Mouse (Mus musculus): ENCODE results near the gene Rbm19. TPM values are rescaled to one million over a fixed set of nuclear protein-coding genes. Genes with fewer than 3 reads are reported as not detected.
A peak's percentile ranks its signal among the peaks of the same experiment; 100 is the strongest.

The Rbm19 gene
- total RNA-seq, 2 experiments from 2014 or later: 20.1 to 20.7 TPM

DNA sequence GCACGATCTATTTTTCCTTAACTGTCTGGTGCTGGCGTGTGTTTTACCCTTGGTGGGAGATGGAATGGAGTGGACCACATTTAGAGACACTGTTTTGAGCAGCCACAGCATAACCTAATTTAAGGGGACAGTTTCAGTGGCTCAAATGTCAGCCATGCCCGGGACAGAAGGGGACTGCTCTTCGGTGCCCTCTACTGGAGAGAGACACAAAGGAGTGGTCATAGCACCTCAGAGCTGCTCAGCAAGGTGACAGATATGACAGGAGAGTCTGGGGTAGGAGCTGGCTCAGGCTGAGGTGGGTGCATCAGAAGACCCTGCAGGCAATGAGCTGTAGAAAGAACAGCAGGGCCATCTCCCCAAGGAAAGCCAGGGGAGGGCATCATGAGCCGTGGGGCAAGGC, 15.3 kb downstream of the Rbm19 start:
- peak in 1 of 2 experiments; percentile 33 for DNase-seq
- intact Hi-C loops (cut with DNase I): no loop called here

DNA sequence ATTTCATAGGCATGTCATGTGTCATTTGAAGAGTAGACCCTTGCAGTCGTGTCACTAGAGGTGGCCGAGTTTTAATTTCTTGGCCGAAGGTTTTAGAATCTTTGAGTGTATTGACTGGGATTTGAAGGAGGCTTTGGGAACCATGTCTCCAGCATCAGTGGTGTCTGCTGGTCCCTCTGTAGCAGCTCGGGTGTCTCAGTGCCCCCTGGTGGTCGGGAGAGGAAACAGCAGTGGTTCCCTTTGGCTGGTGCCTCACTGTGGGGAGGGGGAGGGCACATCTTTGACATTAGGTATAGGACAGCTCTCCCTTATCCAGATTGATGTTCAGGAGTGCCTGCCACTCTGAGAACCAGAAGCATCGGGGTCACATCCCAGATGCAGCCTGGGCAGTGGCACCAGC, 17.7 kb downstream of the Rbm19 start:
- peak; percentile 38 to 43 for DNase-seq
- intact Hi-C loops (cut with DNase I): no loop called here

DNA sequence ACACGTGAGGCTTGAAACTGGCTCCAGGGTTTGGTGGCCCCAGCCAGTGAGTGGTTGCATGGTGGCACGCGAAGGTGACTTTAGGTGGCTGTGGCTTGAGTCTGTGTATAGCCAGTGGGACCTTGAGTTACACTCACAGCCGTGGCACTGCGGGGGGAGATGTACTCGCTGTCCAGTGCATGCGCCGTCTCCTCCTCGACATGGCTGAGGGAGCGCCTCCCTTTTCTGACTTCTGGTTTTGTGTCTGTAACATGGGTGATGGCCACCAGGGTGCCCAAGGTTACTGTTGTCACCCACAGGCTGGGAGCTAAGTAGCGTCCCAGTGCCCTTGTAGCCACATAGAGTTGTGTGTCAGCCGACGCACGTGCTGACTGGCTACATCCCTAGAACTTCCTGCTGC, 19.1 kb downstream of the Rbm19 start:
- intact Hi-C loops (cut with DNase I): no loop called here

DNA sequence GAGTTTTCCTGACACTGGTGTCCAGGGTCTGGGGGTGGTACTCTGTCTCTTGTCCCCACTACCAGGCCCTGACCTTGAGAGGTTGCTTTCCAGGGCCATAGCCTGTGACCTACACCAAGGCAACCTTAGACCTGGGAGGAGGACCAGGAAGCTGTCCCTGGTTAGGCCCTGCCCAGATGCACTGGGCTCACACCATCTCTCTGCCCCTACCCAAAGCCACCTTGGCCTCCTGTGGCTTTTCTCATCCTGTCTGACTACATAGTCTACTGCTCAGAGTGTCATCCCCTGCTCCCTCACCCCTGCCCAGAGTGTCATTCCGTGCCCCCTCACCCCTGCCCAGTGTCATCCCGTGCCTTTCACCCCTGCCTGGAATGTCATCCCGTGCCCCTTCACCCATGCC, 19.6 kb downstream of the Rbm19 start:
- DNase-seq: no peak
- intact Hi-C loops (cut with DNase I): no loop called here

More for the DNA sequence above, 19.1 kb downstream of the Rbm19 start:
- no peak for DNase-seq

DNA sequence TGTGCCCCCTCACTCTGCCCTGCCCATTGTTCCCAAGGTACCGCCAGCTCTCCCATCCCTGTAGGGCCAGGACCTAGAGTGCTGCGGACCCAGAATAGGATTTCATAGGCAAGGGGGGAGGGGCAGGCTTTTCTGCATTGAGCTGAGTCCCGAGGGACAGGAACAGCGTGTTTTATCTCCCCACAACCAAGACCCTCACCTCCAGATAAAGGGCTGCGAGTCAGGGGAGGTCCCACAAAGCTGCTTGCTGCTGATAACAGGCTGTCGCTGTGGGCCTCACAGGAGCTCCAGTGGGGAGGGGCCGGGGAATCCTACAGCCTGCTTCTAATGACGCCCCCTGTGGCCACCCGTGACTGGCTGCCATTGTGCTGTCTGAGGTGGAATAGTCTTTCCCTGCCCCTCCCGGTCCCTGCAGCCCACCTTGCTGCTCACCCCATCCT, 20.0 kb downstream of the Rbm19 start:
- no peak for DNase-seq
- intact Hi-C loops (cut with DNase I): no loop called here

DNA sequence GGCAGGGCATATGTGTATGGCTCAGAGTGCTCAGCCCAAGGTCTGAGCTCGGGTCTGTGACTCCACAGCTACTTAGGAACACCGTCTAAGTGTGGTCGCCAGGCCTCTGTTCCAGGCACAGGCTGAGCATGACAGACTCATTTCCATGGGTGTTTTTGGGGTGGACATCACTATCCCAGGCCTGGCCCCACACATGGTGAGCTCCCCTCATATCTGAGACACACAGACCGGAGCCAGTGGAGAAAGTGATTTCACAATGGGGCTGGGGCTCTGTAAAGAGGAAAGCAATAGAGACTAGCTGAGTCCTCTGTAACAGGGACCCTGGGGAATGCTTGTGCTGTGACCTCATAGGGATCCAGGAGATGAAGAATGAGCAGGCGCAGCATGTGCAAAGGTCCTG, 20.8 kb downstream of the Rbm19 start:
- intact Hi-C loops (cut with DNase I): no loop called here
- DNase-seq: no peak

DNA sequence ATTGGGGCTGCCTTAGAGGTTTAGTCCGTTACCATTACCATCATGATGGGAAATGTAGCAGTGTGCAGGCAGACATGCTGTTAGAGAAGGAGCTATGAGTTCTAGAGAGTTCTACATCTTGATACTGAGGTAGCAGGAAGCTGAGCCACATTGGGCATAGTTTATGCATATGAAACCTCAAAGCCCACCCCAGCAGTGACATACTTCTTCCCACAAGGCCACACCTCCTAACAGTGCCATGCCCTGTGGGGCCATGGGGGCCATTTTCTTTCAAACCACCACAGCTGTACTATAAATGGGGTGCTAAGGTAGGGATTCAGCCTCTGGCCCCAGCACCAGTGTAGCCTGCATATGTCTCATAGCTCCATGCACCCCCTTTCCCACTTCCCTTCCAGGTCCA, 21.6 kb downstream of the Rbm19 start:
- intact Hi-C loops (cut with DNase I): no loop called here
- DNase-seq: no peak

DNA sequence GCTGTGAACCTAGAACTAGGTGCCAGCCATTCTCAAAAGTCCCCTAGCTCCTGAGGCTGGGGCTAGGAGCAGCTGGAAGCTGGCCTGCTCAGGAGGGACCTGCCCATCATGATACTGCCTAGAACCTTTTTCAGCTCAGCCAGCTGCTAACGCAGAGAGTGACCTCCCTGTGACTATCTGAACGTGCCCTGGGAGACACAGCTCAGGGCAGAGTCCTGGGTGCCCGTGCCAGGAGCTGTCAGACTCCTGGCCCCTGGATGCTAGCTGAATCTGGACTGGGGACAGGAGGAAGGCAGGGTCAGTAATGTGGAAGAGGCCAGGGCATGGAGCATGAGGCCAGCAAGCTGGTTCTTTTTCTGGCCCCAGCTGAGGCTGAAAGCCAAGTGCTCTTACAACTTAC, 22.1 kb downstream of the Rbm19 start:
- peak; percentile 43 to 58 for DNase-seq
- intact Hi-C loops (cut with DNase I): no loop called here

DNA sequence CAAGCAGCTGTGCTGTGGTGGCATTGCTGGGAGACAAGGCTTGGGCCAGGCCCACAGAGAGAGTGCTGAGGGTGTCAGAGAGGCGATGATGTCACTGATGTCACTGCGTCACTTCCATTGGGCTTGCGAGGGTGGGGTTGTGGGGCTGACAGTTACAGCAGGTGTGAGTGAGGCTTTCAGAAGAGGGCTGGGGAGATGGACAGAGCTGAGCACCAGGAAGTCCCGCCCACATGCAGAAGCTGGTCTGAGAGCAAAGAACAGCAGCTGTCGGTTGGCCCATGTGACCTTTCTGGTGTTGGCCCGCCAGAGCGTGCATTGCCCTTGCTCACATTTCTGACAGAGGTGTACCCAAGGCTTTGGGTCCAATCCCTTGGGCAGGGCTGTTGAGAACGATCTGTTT, 23.0 kb downstream of the Rbm19 start:
- no peak for DNase-seq
- intact Hi-C loops (cut with DNase I): no loop called here

DNA sequence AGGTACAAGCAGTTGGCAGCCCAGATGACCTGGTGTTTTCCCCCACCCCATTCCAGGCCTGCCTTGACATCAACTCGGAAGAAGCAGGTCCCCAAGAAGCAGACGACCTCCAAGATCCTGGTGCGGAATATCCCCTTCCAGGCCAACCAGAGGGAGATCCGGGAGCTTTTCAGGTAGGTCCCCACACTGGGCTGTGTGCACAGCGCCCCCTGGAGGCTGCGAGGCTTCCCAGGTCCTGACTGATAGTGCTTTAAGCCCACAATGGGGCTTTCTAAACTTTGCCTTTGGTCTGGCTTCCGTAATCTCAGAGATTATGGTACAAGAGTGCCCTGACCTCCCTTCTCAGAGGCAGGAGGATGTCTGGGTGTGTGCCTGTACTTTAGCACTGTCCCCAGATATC, 27.7 kb downstream of the Rbm19 start:
- intact Hi-C loops (cut with DNase I): loop anchor here (10.0 kb wide), 1 partner anchor 461 kb away; no protein-coding TSS in a partner anchor
- no peak for DNase-seq

DNA sequence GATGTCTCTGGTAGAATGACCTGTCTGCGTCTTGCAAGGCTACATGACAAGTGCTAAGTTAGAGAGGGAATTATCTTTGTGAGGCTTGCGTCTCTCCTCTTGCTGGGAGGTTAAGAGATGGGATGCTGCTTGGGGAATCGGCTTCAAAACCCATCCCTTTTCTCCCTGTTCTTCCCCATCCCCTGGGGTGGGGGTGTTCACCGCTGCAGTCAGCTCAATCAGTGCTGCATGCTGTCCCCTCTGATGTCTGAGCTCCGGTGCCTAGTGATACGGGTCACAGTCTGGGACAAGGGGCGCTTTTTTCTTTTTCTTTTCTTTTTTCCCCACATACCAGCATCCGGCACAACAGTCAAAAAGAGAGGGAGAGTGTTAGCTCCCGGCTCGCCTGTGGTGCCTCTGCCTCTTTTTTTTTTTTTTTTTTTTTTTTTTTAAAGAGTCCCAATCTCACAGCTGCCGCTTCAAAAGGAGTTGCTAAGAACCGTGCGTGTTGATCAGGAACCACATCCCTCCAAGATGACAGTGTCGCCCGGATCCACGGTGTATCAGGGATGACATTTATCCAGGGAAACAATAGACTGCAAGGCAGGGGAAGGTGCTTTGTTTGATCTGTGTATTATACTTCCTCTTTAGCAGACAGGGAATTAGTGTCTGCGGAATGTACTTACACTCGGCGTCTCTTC, 29.2 kb downstream of the Rbm19 start:
- no peak for DNase-seq
- intact Hi-C loops (cut with DNase I): loop anchor here (1.0 to 10.0 kb wide), 3 partner anchors 66 to 459 kb away; no protein-coding TSS in a partner anchor

DNA sequence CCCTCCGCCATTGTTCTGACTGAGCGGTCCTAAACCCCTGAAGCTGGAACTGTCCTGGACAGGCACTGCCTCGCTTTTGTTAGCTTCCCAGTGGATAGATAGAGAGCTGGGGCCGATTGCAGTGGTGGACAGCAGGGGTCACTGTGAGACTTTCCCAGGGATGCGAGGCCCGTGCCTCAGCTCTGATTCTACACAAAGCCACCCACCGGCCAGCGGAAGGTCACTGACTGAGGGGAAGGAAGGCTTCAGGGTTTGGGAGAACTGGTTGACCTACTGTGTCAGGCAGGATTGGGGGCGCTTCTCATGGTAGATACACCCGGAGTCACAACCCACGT, 29.8 kb downstream of the Rbm19 start:
- peak; percentile 50 to 51 for DNase-seq
- intact Hi-C loops (cut with DNase I): loop anchor here (1.0 to 10.0 kb wide), 3 partner anchors 65 to 459 kb away; no protein-coding TSS in a partner anchor

DNA sequence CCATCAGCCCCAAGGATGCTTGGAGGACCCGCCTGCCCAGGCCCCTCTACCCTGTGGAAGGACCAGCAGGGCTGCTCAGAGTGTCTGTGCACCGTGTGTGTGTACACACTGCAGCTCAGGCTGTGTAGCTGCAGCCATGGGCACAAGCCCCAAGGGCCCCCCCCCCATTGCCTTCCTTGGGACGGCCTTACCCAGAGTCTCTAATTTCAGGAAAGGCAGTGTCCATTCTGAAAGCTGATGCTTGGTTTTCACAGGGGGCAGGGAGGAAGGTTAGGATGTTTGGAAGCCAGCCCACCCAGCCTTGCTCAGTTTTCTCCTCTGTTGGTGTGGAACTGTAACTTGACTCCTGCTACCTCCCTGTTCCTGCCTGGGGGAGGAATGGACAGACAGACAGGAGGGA, 30.6 kb downstream of the Rbm19 start:
- intact Hi-C loops (cut with DNase I): loop anchor here (1.0 to 10.0 kb wide), 3 partner anchors 64 to 458 kb away; no protein-coding TSS in a partner anchor
- DNase-seq: no peak

DNA sequence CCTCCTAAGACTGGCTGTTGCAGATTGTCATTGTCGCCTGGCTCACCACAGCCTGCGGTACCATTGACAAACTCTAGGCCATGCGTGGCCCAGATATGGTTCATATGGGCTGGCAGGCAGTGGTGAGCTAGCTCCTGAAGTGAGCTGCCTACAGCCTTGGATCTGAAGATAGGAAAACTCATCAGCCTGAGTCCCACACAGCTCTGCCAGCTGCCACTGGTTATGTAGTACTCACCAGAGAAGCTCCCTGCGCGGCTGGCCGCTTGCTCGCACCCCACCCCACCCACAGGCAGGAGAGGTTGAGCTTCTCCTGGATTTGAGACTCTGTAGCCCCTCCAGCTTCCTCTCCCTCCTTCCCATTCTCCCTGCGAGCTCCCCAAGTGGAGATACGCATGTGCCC, 32.0 kb downstream of the Rbm19 start:
- DNase-seq: no peak
- intact Hi-C loops (cut with DNase I): loop anchor here (10.0 kb wide), 1 partner anchor 457 kb away; no protein-coding TSS in a partner anchor

DNA sequence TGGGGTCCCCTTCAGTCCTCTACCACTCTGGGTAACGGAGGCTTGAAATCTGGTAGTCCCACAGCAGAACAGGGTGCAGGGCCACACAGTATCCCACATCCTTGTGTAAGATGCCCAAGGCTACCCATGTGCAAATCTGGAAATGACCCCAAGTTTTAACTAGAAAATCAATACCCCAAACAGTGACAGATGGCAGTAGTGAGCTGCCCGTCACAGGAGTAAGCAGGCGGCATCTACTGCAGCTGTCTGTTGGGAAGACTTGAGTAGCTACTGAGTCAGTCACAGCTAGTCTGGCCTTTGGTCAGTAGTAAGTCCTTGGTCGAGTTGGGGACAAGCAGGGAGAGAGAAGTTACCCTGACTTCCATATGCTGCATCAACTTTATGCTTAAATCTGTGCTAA, 34.9 kb downstream of the Rbm19 start:
- intact Hi-C loops (cut with DNase I): no loop called here
- no peak for DNase-seq

DNA sequence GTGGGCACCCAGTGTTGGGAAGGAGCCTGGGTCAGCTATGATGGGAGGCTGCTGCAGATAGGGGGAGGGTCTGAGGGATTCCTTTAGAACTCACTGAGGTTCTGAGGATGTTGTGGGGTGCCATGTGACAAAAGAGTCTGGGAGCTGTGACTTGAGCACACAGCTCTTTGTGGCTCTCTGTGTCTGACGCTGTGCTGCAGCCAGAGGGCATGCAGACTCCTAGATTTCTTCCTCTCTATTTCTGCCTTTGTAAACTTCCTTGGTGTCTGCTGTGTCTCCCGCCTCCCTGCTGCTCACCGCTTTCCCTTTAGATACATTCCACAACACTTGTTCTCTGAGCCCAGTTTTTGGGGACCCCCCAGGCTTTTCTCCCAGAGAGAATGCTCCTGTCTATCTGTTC, 36.9 kb downstream of the Rbm19 start:
- intact Hi-C loops (cut with DNase I): no loop called here
- DNase-seq: no peak

DNA sequence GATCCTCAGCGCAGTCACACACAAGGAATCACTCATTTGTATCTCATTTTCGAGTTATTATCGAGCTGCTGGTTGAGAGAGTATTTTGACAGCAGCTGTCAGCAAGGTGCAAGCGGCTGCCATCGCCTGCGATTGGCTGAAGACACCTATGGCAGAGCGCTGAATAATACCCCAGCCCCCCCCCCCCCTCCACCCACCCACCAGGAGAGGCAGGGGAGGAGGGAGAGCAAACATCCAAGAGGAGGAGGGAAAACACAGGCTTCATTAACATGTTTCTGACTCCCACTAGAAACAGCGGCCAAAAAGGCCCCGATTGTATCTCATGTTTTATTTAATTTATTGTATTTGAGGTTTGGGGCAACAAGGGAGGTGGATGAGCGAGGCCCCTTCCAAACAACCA, 39.4 kb downstream of the Rbm19 start:
- DNase-seq: no peak
- intact Hi-C loops (cut with DNase I): no loop called here

DNA sequence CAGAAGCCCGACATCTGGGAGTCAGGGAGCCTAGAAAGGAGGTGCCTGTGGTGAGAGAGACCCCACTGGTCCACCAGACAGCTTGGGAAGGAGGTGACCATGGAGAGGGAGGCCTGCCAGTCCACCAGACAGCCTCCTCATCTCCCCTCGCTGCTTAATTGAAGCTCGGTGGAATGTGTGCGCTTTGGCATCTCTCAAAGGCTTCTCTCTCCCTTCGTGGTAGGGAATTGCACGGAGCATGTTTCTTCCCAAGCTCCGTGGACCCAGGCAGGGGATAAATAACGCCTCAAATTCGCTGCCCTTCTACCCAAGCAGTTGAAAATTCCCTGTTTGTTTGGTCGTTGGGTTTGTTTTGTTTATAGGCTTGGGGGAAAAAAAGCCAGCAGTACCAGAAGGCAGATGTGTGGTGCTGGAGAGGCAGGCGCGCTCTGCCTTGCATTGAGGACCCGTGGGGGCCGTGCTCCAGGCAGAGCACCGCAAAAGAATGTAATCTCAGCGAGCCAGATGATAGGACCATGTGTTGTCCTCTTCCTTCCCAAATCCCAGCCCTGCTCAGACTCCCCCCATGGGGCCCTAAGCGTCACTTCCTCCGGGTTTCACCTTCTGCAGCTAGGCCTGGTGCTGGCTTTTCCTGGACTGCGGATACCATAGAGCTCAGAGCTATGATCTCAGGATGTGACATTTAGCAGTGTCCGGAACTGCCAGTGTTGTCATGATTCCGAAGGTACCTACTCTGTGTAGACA, 40.1 kb downstream of the Rbm19 start:
- intact Hi-C loops (cut with DNase I): no loop called here
- DNase-seq: peak; percentile 53 to 60

DNA sequence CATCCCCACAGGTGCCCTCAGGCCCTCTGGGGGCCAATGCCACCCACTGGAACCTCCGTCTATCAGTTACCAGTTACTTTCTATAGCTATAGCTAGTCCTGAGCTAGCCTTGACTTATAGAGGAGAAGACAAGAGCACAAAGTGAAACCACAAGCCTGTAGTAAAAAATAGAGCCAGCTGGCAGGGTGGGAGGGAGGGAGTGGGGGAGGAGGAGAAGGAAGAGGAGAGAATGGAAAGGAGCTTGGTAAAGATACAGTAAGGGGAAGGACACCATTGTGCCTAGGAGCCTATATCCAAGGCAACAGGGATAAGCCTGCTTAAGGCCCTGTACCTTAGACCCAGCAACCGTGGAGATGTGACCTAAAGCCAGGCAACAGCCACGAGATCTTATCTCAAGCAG, 40.9 kb downstream of the Rbm19 start:
- intact Hi-C loops (cut with DNase I): no loop called here
- DNase-seq: no peak

DNA sequence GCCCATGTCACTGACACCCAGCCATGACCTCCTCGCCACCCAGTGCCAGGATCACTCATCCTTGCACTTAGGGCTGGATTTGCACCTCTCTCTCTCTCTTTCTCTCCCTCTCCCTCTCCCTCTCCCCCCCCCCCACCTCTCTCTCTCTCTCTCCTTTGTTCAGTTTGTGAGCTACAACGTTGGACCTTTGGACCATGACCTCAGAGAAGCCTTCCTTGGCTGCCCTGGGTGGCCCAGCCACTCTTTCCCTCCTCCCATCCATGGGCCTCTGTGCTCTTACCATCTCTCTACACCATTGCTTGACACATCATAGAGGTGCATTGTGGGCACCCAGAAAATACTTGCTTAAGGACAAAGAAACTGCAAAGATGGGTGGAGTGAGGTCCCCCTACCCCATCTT, 42.2 kb downstream of the Rbm19 start:
- intact Hi-C loops (cut with DNase I): no loop called here
- no peak for DNase-seq

DNA sequence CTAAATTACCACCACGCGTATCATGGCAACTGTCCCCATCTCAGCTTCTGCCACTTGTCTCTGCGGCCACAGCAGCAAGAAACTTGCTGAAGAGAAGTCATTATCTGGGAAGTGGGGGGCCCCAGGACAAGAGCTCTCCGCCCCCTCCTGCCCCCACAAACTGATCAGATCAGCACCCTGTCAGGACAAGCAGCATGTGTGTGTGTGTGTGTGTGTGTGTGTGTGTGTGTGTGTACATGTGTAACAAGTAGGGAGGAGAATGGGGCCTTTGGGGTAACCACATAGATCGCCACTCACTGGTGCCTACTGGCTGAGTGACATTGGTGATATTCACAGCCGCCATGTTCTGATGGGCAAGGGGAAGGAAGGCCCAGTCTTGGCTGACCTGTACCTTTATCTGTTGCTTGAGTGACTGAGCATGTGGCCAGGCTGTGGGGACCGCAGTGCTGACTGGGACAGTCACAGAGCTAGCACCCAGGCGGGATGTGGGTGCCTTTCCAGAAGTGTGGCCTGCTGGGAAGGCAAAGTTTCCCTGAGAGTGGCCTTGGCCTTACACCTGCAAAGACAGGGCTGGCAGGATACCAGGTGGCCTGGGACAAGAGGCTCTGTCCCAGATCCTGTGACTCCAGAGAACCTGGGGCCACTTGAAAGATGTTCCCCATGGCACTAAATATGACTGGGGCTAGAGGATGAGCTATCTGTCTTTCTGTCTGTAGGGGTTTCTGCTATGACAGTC, 44.8 kb downstream of the Rbm19 start:
- intact Hi-C loops (cut with DNase I): no loop called here
- DNase-seq: no peak

Measured in heart, postnatal 36 days (tissue).